Mouse (Mus musculus) C2C12 (cell line): ENCODE results near the gene Brd4. TPM values are rescaled to one million over a fixed set of nuclear protein-coding genes. Genes with fewer than 3 reads are reported as not detected.

Experiments
- H3K27me3 ChIP-seq: one replicate; pipeline ENCODE4 v1.6.1; 2011; ENCODE audit not compliant: control insufficient read depth, insufficient read depth, insufficient read length
- H3K36me3 ChIP-seq: one replicate; pipeline ENCODE4 v1.6.1; 2011; ENCODE audit not compliant: control insufficient read depth, insufficient read depth
- H3K4me3 ChIP-seq: one replicate; pipeline ENCODE4 v1.5.1; 2011; ENCODE audit warnings: mild to moderate bottlenecking, control low read depth; ENCODE audit not compliant: poor library complexity, insufficient read depth, severe bottlenecking
- H3K79me2 ChIP-seq: one replicate; pipeline ENCODE4 v1.6.1; 2011; ENCODE audit not compliant: control insufficient read depth, insufficient read depth
- H3K79me3 ChIP-seq: one replicate; pipeline ENCODE4 v1.6.1; 2011; ENCODE audit warnings: low read depth, control low read depth
- H3ac ChIP-seq: one replicate; pipeline ENCODE3; 2011; ENCODE audit warnings: low read depth; ENCODE audit not compliant: control insufficient read depth, insufficient read length
- CEBPB ChIP-seq: IDR thresholded peaks from one replicate; pipeline ENCODE4 v1.6.1; 2011; ENCODE audit warnings: low read depth, mild to moderate bottlenecking, control low read depth, moderate library complexity
- CTCF ChIP-seq: IDR thresholded peaks from one replicate; pipeline ENCODE4 v1.5.1; 2011; ENCODE audit not compliant: control insufficient read depth, insufficient read depth, insufficient read length
- FOSL1 ChIP-seq: IDR thresholded peaks from one replicate; pipeline ENCODE4 v1.8.0; 2011; ENCODE audit warnings: mild to moderate bottlenecking, low read length; ENCODE audit not compliant: poor library complexity, insufficient read depth, severe bottlenecking
- MAX ChIP-seq: IDR thresholded peaks from one replicate; pipeline ENCODE4 v1.6.1; 2011; ENCODE audit warnings: mild to moderate bottlenecking, control low read depth
- MYOD1 ChIP-seq: IDR thresholded peaks from one replicate; pipeline ENCODE4 v1.6.1; 2011; ENCODE audit warnings: low read depth; ENCODE audit not compliant: control insufficient read depth, insufficient read length
- MYOG ChIP-seq: IDR thresholded peaks from one replicate; pipeline ENCODE4 v1.6.1; 2011; ENCODE audit not compliant: control insufficient read depth, insufficient read length; ENCODE audit errors: extremely low read depth
- USF1 ChIP-seq: IDR thresholded peaks from one replicate; pipeline ENCODE4 v1.6.1; 2011; ENCODE audit warnings: low read depth, mild to moderate bottlenecking, control low read depth, moderate library complexity
- polyA plus RNA-seq: library from polyadenylated mRNA; unstranded; fragments of >200 nt; fragmentation: generic; extraction: Trizol; gene quantifications from one replicate; pipeline ENCODE4 v1.2.1, GENCODE M21; 2012; ENCODE audit warnings: missing spikeins

Gene Brd4
- polyA plus RNA-seq, 1 experiment: 46.9 TPM

DNA sequence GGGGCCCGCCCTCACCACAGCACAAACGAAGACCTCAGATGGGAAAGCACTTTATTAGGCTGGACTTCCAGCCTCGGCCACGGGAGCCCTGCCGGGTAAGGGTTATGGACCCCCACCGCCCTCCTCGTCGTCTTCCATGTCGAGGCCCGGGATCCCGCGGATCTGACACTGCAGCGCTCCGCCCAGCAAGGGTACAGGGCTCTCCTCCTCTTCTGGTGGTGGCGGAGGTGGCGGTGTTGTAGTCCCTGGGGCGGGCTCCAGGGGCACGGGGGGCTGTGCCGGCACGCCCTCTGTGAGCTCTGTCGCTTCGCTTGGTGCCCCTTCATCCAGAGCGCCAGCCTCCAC, 36.8 kb upstream of the Brd4 start:
- peaks cover 29% of the 10 kb centered on the region for H3K36me3 ChIP-seq
- peaks cover 76% of the 10 kb centered on the region for H3K79me2 ChIP-seq
- TF ChIP-seq MYOG (no peak), FOSL1 (no peak), MAX (no peak), CTCF (no peak)
- H3K27me3 ChIP-seq: no peaks in the 10 kb centered on the region
- peaks cover 39% of the 10 kb centered on the region for H3K79me3 ChIP-seq
- peak overlapping the region; percentile 94 for H3ac ChIP-seq
- peak overlapping the region; percentile 92 for H3K4me3 ChIP-seq

DNA sequence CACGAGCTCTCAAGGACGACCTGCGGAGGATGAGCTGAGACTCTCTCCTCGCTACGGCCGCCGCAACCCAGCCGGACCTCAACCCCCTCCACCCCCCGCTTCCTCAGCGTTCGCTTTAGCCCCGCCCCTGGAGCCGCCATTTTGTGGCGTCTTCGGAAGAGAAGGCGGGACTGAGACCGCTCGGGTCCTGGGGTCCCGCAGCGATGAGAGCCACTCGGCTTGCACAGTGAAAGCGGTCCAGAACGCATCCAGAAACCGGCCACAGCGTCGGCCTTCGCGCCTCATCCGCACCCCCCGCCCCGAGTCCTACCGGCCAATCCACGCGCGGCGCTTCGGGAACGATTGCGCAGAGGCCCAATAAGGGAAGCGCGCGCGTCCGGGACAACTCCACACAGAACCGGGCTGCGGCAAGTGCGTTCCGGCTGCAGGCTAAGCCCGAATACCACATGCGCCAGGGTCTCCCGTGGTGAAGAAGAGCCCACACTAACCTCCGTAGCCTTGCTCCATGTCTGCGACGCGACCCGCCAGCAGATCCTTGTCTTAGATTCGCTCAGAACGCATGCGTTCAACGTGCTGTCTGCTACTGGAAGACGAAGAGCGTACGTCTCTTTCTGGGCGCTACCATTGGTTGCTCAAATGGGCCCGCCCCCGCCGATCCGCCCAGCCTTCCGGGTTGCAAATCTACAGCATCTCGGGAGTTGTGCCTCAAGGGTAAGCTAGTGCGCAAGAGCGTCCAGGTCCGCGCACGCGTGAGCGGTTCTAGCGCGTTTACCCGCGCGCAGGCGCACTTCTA, 36.3 kb upstream of the Brd4 start, which contains the start of gene Akap8:
Gene Akap8 (minus strand): TSS at position 642 of the 793 bp plus-strand sequence.
- Histone ChIP-seq H3K79me2 (peaks cover 82% of the 10 kb centered on the region), H3K27me3 (no peaks in the 10 kb centered on the region), H3K79me3 (peaks cover 43% of the 10 kb centered on the region), H3ac (peak within 1 kb of the TSS; percentile 97), H3K4me3 (peak within 1 kb of the TSS; percentile 92), H3K36me3 (peaks cover 33% of the 10 kb centered on the region)
- TF ChIP-seq MAX (peak; percentile 62), CEBPB (no peak)

DNA sequence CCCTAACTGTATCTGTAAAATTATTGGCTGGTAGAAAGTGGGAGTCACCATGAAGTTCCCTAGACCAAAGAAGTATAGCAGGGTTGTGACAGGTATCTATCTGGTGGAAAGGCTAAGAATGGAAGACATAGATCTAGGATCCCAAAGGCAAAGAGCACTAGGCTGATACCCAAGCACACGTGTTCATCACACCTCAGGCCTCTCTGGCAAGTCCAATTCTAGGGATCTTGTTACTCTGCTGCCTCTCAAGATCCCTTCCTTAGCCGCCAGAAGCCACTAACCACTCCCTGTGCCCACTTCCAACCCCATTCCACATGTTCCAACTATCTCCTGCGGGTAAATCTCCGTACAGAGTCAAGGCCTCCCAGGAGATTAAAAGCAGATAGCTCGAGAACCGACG, 35.4 kb upstream of the Brd4 start:
- TF ChIP-seq MAX (no peak), CEBPB (no peak), MYOD1 (no peak), USF1 (no peak), MYOG (no peak), FOSL1 (no peak), CTCF (no peak)
- no peaks in the 10 kb centered on the region for H3K27me3 ChIP-seq
- peaks cover 88% of the 10 kb centered on the region for H3K79me2 ChIP-seq
- peaks cover 42% of the 10 kb centered on the region for H3K36me3 ChIP-seq
- H3K79me3 ChIP-seq: peaks cover 43% of the 10 kb centered on the region
- H3ac ChIP-seq: peak overlapping the region; percentile 97
- H3K4me3 ChIP-seq: peak overlapping the region; percentile 92

DNA sequence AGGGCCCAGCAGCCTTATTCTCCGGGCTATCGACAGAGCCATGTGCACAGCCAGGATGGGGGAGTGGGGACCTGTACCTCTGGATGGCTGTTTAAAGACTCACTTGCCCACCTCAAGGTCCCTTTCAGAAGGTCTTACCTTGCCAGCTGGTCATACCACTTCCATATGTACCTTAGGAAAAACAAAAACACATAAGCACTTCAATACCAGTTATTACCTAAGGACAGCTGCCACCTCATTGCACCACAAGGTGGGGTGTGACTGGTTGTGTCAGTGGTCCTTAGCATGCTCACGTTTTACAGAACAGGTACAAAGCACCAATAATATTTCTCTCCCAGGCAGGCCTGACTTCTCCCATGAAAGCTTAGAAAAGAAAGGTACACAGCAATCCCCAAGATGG, 33.2 kb upstream of the Brd4 start:
- TF ChIP-seq MAX: no peak
- TF ChIP-seq FOSL1: no peak
- no peak for TF ChIP-seq USF1
- TF ChIP-seq MYOG: no peak
- TF ChIP-seq CEBPB: no peak
- no peak for TF ChIP-seq MYOD1
- no peak for TF ChIP-seq CTCF
- H3K36me3 ChIP-seq: peaks cover 58% of the 10 kb centered on the region
- H3K79me2 ChIP-seq: peaks cover 71% of the 10 kb centered on the region
- H3K4me3 ChIP-seq: no peak overlapping the region
- H3K27me3 ChIP-seq: no peaks in the 10 kb centered on the region
- peaks cover 43% of the 10 kb centered on the region for H3K79me3 ChIP-seq
- H3ac ChIP-seq: no peak overlapping the region

DNA sequence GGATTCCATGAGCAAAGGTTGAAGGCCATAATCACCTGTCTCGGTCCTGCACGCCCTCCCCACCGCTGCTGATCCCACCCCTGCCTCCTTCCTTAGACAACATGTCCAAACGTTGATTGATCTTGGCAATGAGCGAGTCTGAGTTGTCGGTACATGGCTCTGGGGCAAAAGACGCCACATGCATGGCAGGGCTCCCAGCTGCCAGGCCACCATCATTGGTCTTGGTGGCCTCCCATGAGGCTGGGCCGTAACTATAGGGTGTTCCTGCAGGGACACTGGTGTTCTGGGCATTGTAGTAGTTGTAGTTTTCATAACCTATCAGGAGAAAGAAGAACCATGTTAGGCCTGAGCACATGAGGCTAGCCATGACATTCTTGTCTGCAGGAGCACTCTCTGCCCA, 32.5 kb upstream of the Brd4 start:
- H3K4me3 ChIP-seq: no peak overlapping the region
- peaks cover 65% of the 10 kb centered on the region for H3K36me3 ChIP-seq
- H3K27me3 ChIP-seq: no peaks in the 10 kb centered on the region
- H3K79me2 ChIP-seq: peaks cover 64% of the 10 kb centered on the region
- peaks cover 43% of the 10 kb centered on the region for H3K79me3 ChIP-seq
- no peak overlapping the region for H3ac ChIP-seq
- TF ChIP-seq MAX (no peak), MYOG (no peak), CEBPB (no peak), MYOD1 (no peak), CTCF (no peak), FOSL1 (no peak), USF1 (no peak)

DNA sequence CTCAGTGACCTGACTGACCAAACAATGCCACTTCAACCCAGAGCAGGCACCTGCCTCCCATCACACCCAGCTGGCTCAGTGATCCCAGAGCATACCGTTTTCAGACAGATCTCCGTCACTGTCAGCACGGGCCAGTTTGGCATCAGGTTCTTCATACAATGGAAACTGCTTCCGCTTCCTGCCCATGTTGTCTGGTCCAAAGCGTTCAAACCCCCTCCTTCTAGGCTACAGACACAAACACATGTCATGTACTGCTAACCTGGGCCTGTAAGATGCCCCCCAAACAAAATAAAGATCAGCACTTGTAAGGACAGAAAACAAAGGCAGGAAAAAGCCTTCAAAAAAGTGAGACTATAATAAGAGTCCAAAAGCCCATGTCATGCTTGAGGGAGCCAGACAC, 31.0 kb upstream of the Brd4 start:
- peaks cover 80% of the 10 kb centered on the region for H3K36me3 ChIP-seq

More for the DNA sequence above, 31.0 kb upstream of the Brd4 start:
- Histone ChIP-seq H3K4me3 (no peak overlapping the region), H3K79me2 (peaks cover 53% of the 10 kb centered on the region), H3K79me3 (peaks cover 43% of the 10 kb centered on the region), H3ac (no peak overlapping the region), H3K27me3 (no peaks in the 10 kb centered on the region)
- TF ChIP-seq MYOG: no peak
